Mouse (Mus musculus): Measurements from ENCODE around the gene Frmd7. TPM values are rescaled to one million over a fixed set of nuclear protein-coding genes. Genes with fewer than 3 reads are reported as not detected.

Gene Frmd7
- polyA plus RNA-seq (2016; fragmentation: Nextera tagmentation; extraction: Ambion mirVana), result 0.25 and 0.28 TPM in 2 replicates

GRCm38 (mm10) chrX:50942610-50943009, at the start of gene Frmd7:
TSS of gene Frmd7 (minus strand) at chrX:50942710.
- H3K4me3 ChIP-seq, result no peak within 1 kb of the TSS
- no peak within 1 kb of the TSS for H3K27ac ChIP-seq
- H3K36me3 ChIP-seq, result no peaks in the 10 kb centered on the region
- WGBS, result 76% methylated on average over 14 of the region's 14 CpGs
- H3K27me3 ChIP-seq (ENCODE audit: low read depth, poor library complexity, severe bottlenecking), result peaks cover 36% of the 10 kb centered on the region
- no peak for DNase-seq (ENCODE audit: low spot score)
- no peaks in the 10 kb centered on the region for H3K9me3 ChIP-seq (replicated peaks)
- H3K4me1 ChIP-seq, result no peaks in the 10 kb centered on the region

GRCm38 (mm10) chrX:50991324-50991723, 48.8 kb upstream of the Frmd7 start:
- no peak for DNase-seq (ENCODE audit: low spot score)
- Histone ChIP-seq H3K9me3 (replicated peaks) (no peaks in the 10 kb centered on the region), H3K4me3 (no peak overlapping the region), H3K36me3 (0 out of 2 replicates have a peak, but pooled peaks cover 2% of the 10 kb centered on the region), H3K27me3 (ENCODE audit: low read depth, poor library complexity, severe bottlenecking) (peaks cover 30% of the 10 kb centered on the region; the same call in 1 of the 2 replicates), H3K4me1 (no peaks in the 10 kb centered on the region), H3K27ac (no peak overlapping the region)
- WGBS, result 91% methylated on average over 5 of the region's 5 CpGs

- Histone ChIP-seq H3K9me3 (replicated peaks) (no peaks in the 10 kb centered on the region), H3K36me3 (no peaks in the 10 kb centered on the region), H3K27ac (no peak overlapping the region), H3K4me3 (no peak overlapping the region), H3K27me3 (ENCODE audit: low read depth, poor library complexity, severe bottlenecking) (peaks cover 30% of the 10 kb centered on the region; the same call in 1 of the 2 replicates), H3K4me1 (no peaks in the 10 kb centered on the region)
- no peak for DNase-seq (ENCODE audit: low spot score)
- 90% methylated on average over 6 of the region's 6 CpGs for WGBS
Measured at GRCm38 (mm10) chrX:50989940-50990339, 47.4 kb upstream of the Frmd7 start.

DNA sequence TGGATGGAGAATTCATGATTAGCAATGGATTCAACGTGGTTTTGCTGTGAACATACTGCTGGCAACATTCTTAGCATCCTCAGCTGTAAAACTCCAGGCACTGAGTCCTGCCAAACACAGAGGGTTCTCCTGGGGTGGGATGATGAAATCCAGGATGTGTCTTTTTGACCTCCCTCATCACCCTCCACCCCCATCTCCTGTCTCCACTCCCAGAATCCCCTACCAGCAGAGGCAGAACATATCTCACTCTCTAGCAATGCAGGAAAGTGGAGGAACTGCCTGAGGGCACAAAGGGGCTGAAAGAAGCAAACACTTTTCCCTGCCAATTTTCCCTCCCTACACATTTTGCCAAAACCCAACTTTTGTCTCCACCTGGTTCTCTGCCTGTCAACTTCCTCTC, 46.1 kb upstream of the Frmd7 start:
- no peaks in the 10 kb centered on the region for H3K9me3 ChIP-seq (replicated peaks)
- H3K36me3 ChIP-seq, result no peaks in the 10 kb centered on the region
- no peak overlapping the region for H3K27ac ChIP-seq
- DNase-seq (ENCODE audit: low spot score), result no peak
- peaks cover 34% of the 10 kb centered on the region; the same call in 1 of the 2 replicates for H3K27me3 ChIP-seq (ENCODE audit: low read depth, poor library complexity, severe bottlenecking)
- H3K4me1 ChIP-seq, result no peaks in the 10 kb centered on the region
- H3K4me3 ChIP-seq, result no peak overlapping the region
- WGBS, result 39% methylated on average over 1 of the region's 1 CpGs

DNA sequence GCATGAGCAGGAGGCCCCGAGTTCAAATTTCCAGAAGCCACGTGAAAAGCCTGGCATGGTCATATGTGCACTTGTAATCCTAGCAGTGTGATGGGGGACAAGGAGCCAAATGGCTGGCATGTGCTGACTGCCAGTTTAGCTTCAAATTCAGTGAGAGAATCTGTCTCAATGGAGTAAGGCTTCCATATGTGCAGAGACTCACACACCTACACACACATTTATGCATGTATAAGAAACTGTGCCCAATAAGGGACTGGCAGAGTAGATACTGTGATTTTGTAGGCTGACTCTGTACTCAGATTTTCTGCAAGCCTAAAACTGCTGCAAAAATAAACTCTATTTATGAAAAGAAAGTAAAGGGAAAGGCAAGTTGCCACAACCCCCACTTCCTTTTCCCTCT, 35.9 kb upstream of the Frmd7 start:
- Histone ChIP-seq H3K27me3 (ENCODE audit: low read depth, poor library complexity, severe bottlenecking) (peaks cover 7% of the 10 kb centered on the region; the same call in 1 of the 2 replicates), H3K9me3 (replicated peaks) (no peaks in the 10 kb centered on the region), H3K36me3 (no peaks in the 10 kb centered on the region), H3K4me1 (no peaks in the 10 kb centered on the region), H3K4me3 (no peak overlapping the region), H3K27ac (no peak overlapping the region)
- DNase-seq (ENCODE audit: low spot score), result no peak
- WGBS, result 87% methylated on average over 2 of the region's 2 CpGs

GRCm38 (mm10) chrX:50972145-50972544, 29.6 kb upstream of the Frmd7 start:
- WGBS, result 83% methylated on average over 4 of the region's 4 CpGs
- Histone ChIP-seq H3K4me1 (no peaks in the 10 kb centered on the region), H3K27ac (no peak overlapping the region), H3K9me3 (replicated peaks) (no peaks in the 10 kb centered on the region), H3K27me3 (ENCODE audit: low read depth, poor library complexity, severe bottlenecking) (peaks cover 30% of the 10 kb centered on the region; the same call in 1 of the 2 replicates), H3K4me3 (no peak overlapping the region), H3K36me3 (no peaks in the 10 kb centered on the region)
- no peak for DNase-seq (ENCODE audit: low spot score)

- DNase-seq (ENCODE audit: low spot score), result no peak
- no peak overlapping the region for H3K4me3 ChIP-seq
- H3K27ac ChIP-seq, result no peak overlapping the region
- no peaks in the 10 kb centered on the region for H3K9me3 ChIP-seq (replicated peaks)
- H3K4me1 ChIP-seq, result no peaks in the 10 kb centered on the region
- H3K27me3 ChIP-seq (ENCODE audit: low read depth, poor library complexity, severe bottlenecking), result peaks cover 41% of the 10 kb centered on the region; the same call in 1 of the 2 replicates
- WGBS, result 86% methylated on average over 5 of the region's 5 CpGs
- H3K36me3 ChIP-seq, result no peaks in the 10 kb centered on the region
Measured at GRCm38 (mm10) chrX:50969907-50970306, 27.4 kb upstream of the Frmd7 start.

- Histone ChIP-seq H3K27me3 (ENCODE audit: low read depth, poor library complexity, severe bottlenecking) (peaks cover 52% of the 10 kb centered on the region; the same call in 1 of the 2 replicates), H3K27ac (no peak overlapping the region), H3K36me3 (no peaks in the 10 kb centered on the region), H3K9me3 (replicated peaks) (no peaks in the 10 kb centered on the region), H3K4me1 (no peaks in the 10 kb centered on the region), H3K4me3 (no peak overlapping the region)
- peak; percentile 35 for DNase-seq (ENCODE audit: low spot score)
- 70% methylated on average over 10 of the region's 10 CpGs for WGBS
Measured at GRCm38 (mm10) chrX:50968157-50968932, 25.8 kb upstream of the Frmd7 start.

- WGBS, result 85% methylated on average over 3 of the region's 3 CpGs
- Histone ChIP-seq H3K27me3 (ENCODE audit: low read depth, poor library complexity, severe bottlenecking) (peaks cover 51% of the 10 kb centered on the region; the same call in 1 of the 2 replicates), H3K27ac (no peak overlapping the region), H3K4me1 (no peaks in the 10 kb centered on the region), H3K4me3 (no peak overlapping the region), H3K36me3 (no peaks in the 10 kb centered on the region), H3K9me3 (replicated peaks) (no peaks in the 10 kb centered on the region)
- DNase-seq (ENCODE audit: low spot score), result no peak
Measured at GRCm38 (mm10) chrX:50965157-50965556, 22.6 kb upstream of the Frmd7 start.

DNA sequence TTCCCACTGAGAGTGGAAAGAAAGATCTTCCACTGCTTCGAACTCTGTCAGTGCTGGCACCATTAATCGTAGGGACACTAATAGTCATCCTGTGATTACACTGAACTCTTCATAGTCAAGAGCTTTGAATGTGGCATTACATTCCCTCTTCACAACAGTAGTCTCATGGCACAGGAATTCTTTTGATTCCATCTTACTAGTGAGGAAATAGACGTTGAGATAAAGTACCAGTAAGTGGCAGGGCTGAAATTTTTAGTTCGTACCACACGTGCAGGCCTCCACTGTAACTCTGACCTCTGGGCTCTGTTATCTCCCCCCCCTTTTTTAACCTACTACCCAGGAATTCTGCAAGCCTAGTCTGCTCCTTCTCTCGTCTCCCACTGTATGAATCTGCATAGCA, 20.4 kb upstream of the Frmd7 start:
- Histone ChIP-seq H3K27ac (no peak overlapping the region), H3K4me1 (no peaks in the 10 kb centered on the region), H3K4me3 (no peak overlapping the region), H3K36me3 (no peaks in the 10 kb centered on the region), H3K9me3 (replicated peaks) (no peaks in the 10 kb centered on the region), H3K27me3 (ENCODE audit: low read depth, poor library complexity, severe bottlenecking) (peaks cover 35% of the 10 kb centered on the region; the same call in 1 of the 2 replicates)
- 64% methylated on average over 6 of the region's 6 CpGs for WGBS
- DNase-seq (ENCODE audit: low spot score), result no peak

- Histone ChIP-seq H3K27me3 (ENCODE audit: low read depth, poor library complexity, severe bottlenecking) (0 out of 2 replicates have a peak, but pooled peaks cover 12% of the 10 kb centered on the region), H3K27ac (no peak overlapping the region), H3K4me1 (no peaks in the 10 kb centered on the region), H3K4me3 (no peak overlapping the region), H3K36me3 (no peaks in the 10 kb centered on the region), H3K9me3 (replicated peaks) (no peaks in the 10 kb centered on the region)
- WGBS, result 62% methylated on average over 2 of the region's 2 CpGs
- DNase-seq (ENCODE audit: low spot score), result no peak
Measured at GRCm38 (mm10) chrX:50948633-50949032, 6.1 kb upstream of the Frmd7 start.

GRCm38 (mm10) chrX:50948116-50948515, 5.6 kb upstream of the Frmd7 start:
- H3K4me3 ChIP-seq, result no peak overlapping the region
- no peak for DNase-seq (ENCODE audit: low spot score)
- no peaks in the 10 kb centered on the region for H3K9me3 ChIP-seq (replicated peaks)
- no peak overlapping the region for H3K27ac ChIP-seq
- 0 out of 2 replicates have a peak, but pooled peaks cover 12% of the 10 kb centered on the region for H3K27me3 ChIP-seq (ENCODE audit: low read depth, poor library complexity, severe bottlenecking)
- no peaks in the 10 kb centered on the region for H3K4me1 ChIP-seq
- H3K36me3 ChIP-seq, result no peaks in the 10 kb centered on the region
- 90% methylated on average over 4 of the region's 4 CpGs for WGBS

GRCm38 (mm10) chrX:50937117-50937516, 5.4 kb downstream of the Frmd7 start:
- H3K27me3 ChIP-seq (ENCODE audit: low read depth, poor library complexity, severe bottlenecking), result peaks cover 49% of the 10 kb centered on the region
- no peaks in the 10 kb centered on the region for H3K9me3 ChIP-seq (replicated peaks)
- H3K4me3 ChIP-seq, result no peak overlapping the region
- peaks cover 15% of the 10 kb centered on the region; the same call in 1 of the 2 replicates for H3K4me1 ChIP-seq
- no peak overlapping the region for H3K27ac ChIP-seq
- WGBS, result 82% methylated on average over 3 of the region's 3 CpGs
- no peaks in the 10 kb centered on the region for H3K36me3 ChIP-seq
- no peak for DNase-seq (ENCODE audit: low spot score)

Data from limb, embryonic 10.5 days (tissue).